9 mouse cellular contexts compared by ENCODE assay signal in the genomic region with DNA sequence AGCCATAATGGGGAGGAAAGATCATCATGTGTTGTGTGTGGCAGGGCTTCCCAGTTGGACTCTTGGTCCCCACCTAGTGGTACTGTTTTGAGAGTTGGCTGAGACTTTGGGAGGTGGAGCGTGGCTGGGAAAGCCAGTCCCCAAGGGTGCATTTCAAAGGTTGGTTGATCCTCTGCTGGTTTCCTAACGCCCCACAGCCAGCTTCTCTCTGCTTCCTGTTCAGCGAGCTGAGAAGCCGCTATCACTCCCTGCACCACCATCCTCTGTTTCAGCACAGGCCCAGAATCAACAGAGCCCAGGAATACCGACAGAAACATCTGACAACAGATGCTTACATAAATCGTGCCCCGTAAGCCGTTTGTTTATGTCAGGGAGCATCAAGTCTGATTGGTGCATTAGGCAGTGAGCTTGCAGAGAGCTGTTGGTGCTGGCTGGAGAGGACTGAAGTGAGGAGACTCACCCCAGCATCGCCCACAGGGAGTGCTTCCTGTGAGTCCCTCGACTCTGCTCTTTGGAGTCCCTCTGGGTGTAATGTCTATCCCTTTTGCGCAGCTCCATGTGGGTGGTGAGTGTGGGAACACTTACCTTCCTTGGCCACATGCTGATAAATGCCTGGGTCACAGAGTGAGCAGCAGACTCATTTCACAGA.
DNase-seq lines count a peak whose midpoint lies in the region; ATAC-seq and TF ChIP-seq lines count a peak whose summit lies in the region.
"Had no signal": no experiment of that assay in that cellular context is flagged by ENCODE, and none has a peak within 500 bp of the region (broad histone marks: within the 10 kb centered on the region; RNA-seq: fewer than 3 reads in every experiment).

No protein-coding gene starts in this region.

- intact Hi-C loops in left cerebral cortex, adult 2 months (cut with DNase I): loop anchor here (2.0 kb wide), 1 partner anchor 39 kb away; no protein-coding TSS in a partner anchor

- no peak for TF ChIP-seq EP300 in stomach, postnatal 0 days (optimal IDR thresholded peaks at IDR 0.05)

- peak; percentile 51; the same call in 1 of the 2 replicates for ATAC-seq in embryonic facial prominence, embryonic 15.5 days (ENCODE audit: insufficient number of reproducible peaks, low FRiP score, low TSS enrichment, low read depth)
- ATAC-seq in hindbrain, embryonic 13.5 days (ENCODE audit: low FRiP score): no peak
- ATAC-seq in stomach, postnatal 0 days (ENCODE audit: low FRiP score, low TSS enrichment): peak; percentile 64; the same call in 1 of the 2 replicates

- H3K4me3 ChIP-seq in embryonic facial prominence, embryonic 15.5 days (replicated peaks): peak overlapping the region; percentile 29
- 0 out of 2 replicates have a peak overlapping the region, but pooled peaks have one; percentile 6 for H3K4me3 ChIP-seq in hindbrain, embryonic 13.5 days
- H3K4me3 ChIP-seq in left cerebral cortex, adult 2 months: no peak overlapping the region
- peak overlapping the region; percentile 84 for H3K4me3 ChIP-seq in megakaryocyte, embryonic 14.5 days (replicated peaks)
- 0 out of 2 replicates have a peak overlapping the region, but pooled peaks have one; percentile 8 for H3K4me3 ChIP-seq in stomach, postnatal 0 days (ENCODE audit: low read depth, low read length)

- no peak overlapping the region for H3K27ac ChIP-seq in embryonic facial prominence, embryonic 15.5 days (replicated peaks)
- H3K27ac ChIP-seq in hindbrain, embryonic 13.5 days: no peak overlapping the region
- H3K27ac ChIP-seq in left cerebral cortex, adult 2 months: peak overlapping the region; percentile 62
- 0 out of 2 replicates have a peak overlapping the region, but pooled peaks have one; percentile 30 for H3K27ac ChIP-seq in stomach, postnatal 0 days (replicated peaks)
- H3K27ac ChIP-seq: macrophage had no signal

- H3K4me1 ChIP-seq in embryonic facial prominence, embryonic 15.5 days: peaks cover 8% of the 10 kb centered on the region; the same call in 1 of the 2 replicates
- H3K4me1 ChIP-seq in hindbrain, embryonic 13.5 days (replicated peaks): peaks cover 6% of the 10 kb centered on the region; the same call in 1 of the 2 replicates
- peaks cover 27% of the 10 kb centered on the region for H3K4me1 ChIP-seq in megakaryocyte, embryonic 14.5 days
- H3K4me1 ChIP-seq in stomach, postnatal 0 days (replicated peaks; ENCODE audit: control insufficient read depth, insufficient read depth): no peaks in the 10 kb centered on the region

- no peaks in the 10 kb centered on the region for H3K9me3 ChIP-seq in embryonic facial prominence, embryonic 15.5 days (replicated peaks)
- H3K9me3 ChIP-seq in hindbrain, embryonic 13.5 days: no peaks in the 10 kb centered on the region
- H3K9me3 ChIP-seq in megakaryocyte, embryonic 14.5 days: no peaks in the 10 kb centered on the region
- H3K9me3 ChIP-seq in stomach, postnatal 0 days (ENCODE audit: control insufficient read depth, low read length): no peaks in the 10 kb centered on the region

- no peaks in the 10 kb centered on the region for H3K27me3 ChIP-seq in embryonic facial prominence, embryonic 15.5 days
- H3K27me3 ChIP-seq in hindbrain, embryonic 13.5 days: no peaks in the 10 kb centered on the region
- peaks cover 36% of the 10 kb centered on the region for H3K27me3 ChIP-seq in megakaryocyte, embryonic 14.5 days (replicated peaks)
- no peaks in the 10 kb centered on the region for H3K27me3 ChIP-seq in stomach, postnatal 0 days (ENCODE audit: control insufficient read depth, insufficient read depth, low read length)

- H3K36me3 ChIP-seq in embryonic facial prominence, embryonic 15.5 days: no peaks in the 10 kb centered on the region
- H3K36me3 ChIP-seq in hindbrain, embryonic 13.5 days: no peaks in the 10 kb centered on the region
- H3K36me3 ChIP-seq in megakaryocyte, embryonic 14.5 days (replicated peaks; ENCODE audit: low read length): no peaks in the 10 kb centered on the region
- no peaks in the 10 kb centered on the region for H3K36me3 ChIP-seq in stomach, postnatal 0 days (ENCODE audit: control insufficient read depth, insufficient read depth, low read length)

- no peak overlapping the region for H3K9ac ChIP-seq in embryonic facial prominence, embryonic 15.5 days
- H3K9ac ChIP-seq in hindbrain, embryonic 13.5 days: no peak overlapping the region
- no peak overlapping the region for H3K9ac ChIP-seq in stomach, postnatal 0 days (ENCODE audit: low read length)

- peak overlapping the region; percentile 42 for H3K4me2 ChIP-seq in embryonic facial prominence, embryonic 15.5 days (replicated peaks)
- peak overlapping the region; percentile 39 for H3K4me2 ChIP-seq in hindbrain, embryonic 13.5 days
- H3K4me2 ChIP-seq in stomach, postnatal 0 days (replicated peaks; ENCODE audit: low read depth): peak overlapping the region; percentile 42

- 2% methylated on average over 11 of the region's 11 CpGs for WGBS in embryonic facial prominence, embryonic 15.5 days
- 3% methylated on average over 11 of the region's 11 CpGs for WGBS in hindbrain, embryonic 13.5 days
- WGBS in stomach, postnatal 0 days: 3% methylated on average over 11 of the region's 11 CpGs

- peak; percentile 51 for TF ChIP-seq CTCF in left cerebral cortex, adult 2 months (IDR thresholded peaks at IDR 0.05)
- TF ChIP-seq CTCF in stomach, postnatal 0 days (IDR thresholded peaks at IDR 0.05; ENCODE audit: low read depth): peak; percentile 79

- peak; percentile 53 to 80 for DNase-seq in adrenal gland, adult (ENCODE audit: inconsistent age in 2 of 2, low spot score in 1 of 2)
- no peak for DNase-seq in adrenal gland, postnatal 4 days (ENCODE audit: low spot score in 2 of 2)
- peak; percentile 55 to 65 for DNase-seq in adrenal gland, postnatal 36 days
- peak; percentile 31 to 37 for DNase-seq in left cerebral cortex, adult 2 months (ENCODE audit: extremely low spot score in 1 of 2, low spot score in 2 of 2)
- peak; percentile 57 for DNase-seq in stomach, postnatal 0 days (ENCODE audit: low spot score)

Comparison
In these comparisons a context has a peak if more than half of its experiments do, and no peak if none do; other contexts are left out.
1. DNase-seq: peak in adrenal gland, adult (2 of 2), adrenal gland, postnatal 36 days (2 of 2), left cerebral cortex, adult 2 months (2 of 2) and stomach, postnatal 0 days (single experiment); none in adrenal gland, postnatal 4 days (0 of 2).
2. H3K27ac ChIP-seq: peak in left cerebral cortex, adult 2 months (single experiment) and stomach, postnatal 0 days (single experiment); none in embryonic facial prominence, embryonic 15.5 days (single experiment) and hindbrain, embryonic 13.5 days (single experiment).
3. Peak in every context shown above with its lines, with median percentiles within 50 percentile points of each other: H3K4me2 ChIP-seq.